Comparison of ENCODE assay signal across 10 mouse cellular contexts in genomic region chr4:142773651-142774151, GRCm38 (mm10).
DNase-seq lines count a peak whose midpoint lies in the region; ATAC-seq and TF ChIP-seq lines count a peak whose summit lies in the region.
"Had no signal": no experiment of that assay in that cellular context is flagged by ENCODE, and none has a peak within 500 bp of the region (broad histone marks: within the 10 kb centered on the region; RNA-seq: fewer than 3 reads in every experiment).

No protein-coding gene starts in this region.

- H3K4me1 ChIP-seq in intestine, postnatal 0 days (replicated peaks; ENCODE audit: control insufficient read depth, insufficient read depth, low read length): peaks cover 7% of the 10 kb centered on the region; the same call in 1 of the 2 replicates
- H3K4me1 ChIP-seq in midbrain, postnatal 0 days (ENCODE audit: insufficient read depth, low read length): peaks cover 20% of the 10 kb centered on the region; the same call in 1 of the 2 replicates
- H3K4me1 ChIP-seq in liver, postnatal 0 days (ENCODE audit: insufficient read depth): no peaks in the 10 kb centered on the region

- H3K27me3 ChIP-seq in intestine, postnatal 0 days (replicated peaks; ENCODE audit: control insufficient read depth, insufficient read depth, low read length): no peaks in the 10 kb centered on the region
- H3K27me3 ChIP-seq in midbrain, postnatal 0 days (ENCODE audit: insufficient read depth, low read length): no peaks in the 10 kb centered on the region
- H3K27me3 ChIP-seq in liver, postnatal 0 days (ENCODE audit: insufficient read depth, low read length): no peaks in the 10 kb centered on the region

- no peak overlapping the region for H3K9ac ChIP-seq in intestine, postnatal 0 days (ENCODE audit: low read depth, low read length)
- no peak overlapping the region for H3K9ac ChIP-seq in midbrain, postnatal 0 days (replicated peaks; ENCODE audit: low read length, poor library complexity, severe bottlenecking)
- no peak overlapping the region for H3K9ac ChIP-seq in liver, postnatal 0 days (replicated peaks)

- WGBS in intestine, postnatal 0 days: 39% methylated on average over 10 of the region's 10 CpGs
- WGBS in midbrain, postnatal 0 days: 23% methylated on average over 10 of the region's 10 CpGs
- 68% methylated on average over 10 of the region's 10 CpGs for WGBS in liver, postnatal 0 days (ENCODE audit: insufficient replicate concordance)

- no peaks in the 10 kb centered on the region for H3K36me3 ChIP-seq in intestine, postnatal 0 days (ENCODE audit: control insufficient read depth, insufficient read depth)
- no peaks in the 10 kb centered on the region for H3K36me3 ChIP-seq in midbrain, postnatal 0 days (ENCODE audit: insufficient read depth, low read length)
- no peaks in the 10 kb centered on the region for H3K36me3 ChIP-seq in liver, postnatal 0 days (replicated peaks; ENCODE audit: insufficient read depth, low read length)

- no peaks in the 10 kb centered on the region for H3K9me3 ChIP-seq in intestine, postnatal 0 days (ENCODE audit: control insufficient read depth)
- no peaks in the 10 kb centered on the region for H3K9me3 ChIP-seq in midbrain, postnatal 0 days (ENCODE audit: low read length)
- no peaks in the 10 kb centered on the region for H3K9me3 ChIP-seq in liver, postnatal 0 days (ENCODE audit: low read length)

- DNase-seq in gastrocnemius, postnatal 10 days: peak; percentile 18
- no peak for DNase-seq in gastrocnemius, postnatal 36 days
- peak; percentile 47 for DNase-seq in embryo, embryonic 11 days
- DNase-seq in midbrain, postnatal 0 days (ENCODE audit: low spot score): peak; percentile 74
- DNase-seq in liver: no peak
- DNase-seq in liver, postnatal 0 days: no peak
- DNase-seq in left cerebral cortex, adult 18-20 months (ENCODE audit: low spot score in 2 of 2): no peak
- DNase-seq: thymus, postnatal 14 days had no signal

- no peak overlapping the region for H3K27ac ChIP-seq in intestine, postnatal 0 days (ENCODE audit: low read depth, low read length)
- H3K27ac ChIP-seq in midbrain, postnatal 0 days (ENCODE audit: low read depth, low read length): peak overlapping the region; percentile 79
- no peak overlapping the region for H3K27ac ChIP-seq in liver, postnatal 0 days (ENCODE audit: low read depth)

- 0 out of 2 replicates have a peak, but pooled peaks have one; percentile 13 for TF ChIP-seq CTCF in intestine, postnatal 0 days (IDR thresholded peaks at IDR 0.05; ENCODE audit: low read depth)
- peak; percentile 35 for TF ChIP-seq CTCF in midbrain, postnatal 0 days (IDR thresholded peaks at IDR 0.05)
- no peak for TF ChIP-seq CTCF in liver, postnatal 0 days (IDR thresholded peaks at IDR 0.05; ENCODE audit: low read depth)

- no peak for ATAC-seq in intestine, postnatal 0 days
- peak; percentile 33; the same call in 1 of the 2 replicates for ATAC-seq in midbrain, postnatal 0 days (ENCODE audit: low FRiP score)
- no peak for ATAC-seq in liver, postnatal 0 days

- intact Hi-C loops in gastrocnemius, postnatal 36 days (cut with DNase I): no loop called here

- TF ChIP-seq EP300 in liver, postnatal 0 days (IDR thresholded peaks at IDR 0.05; ENCODE audit: low read depth): no peak

- no peak overlapping the region for H3K4me3 ChIP-seq in intestine, postnatal 0 days (ENCODE audit: low read depth, low read length)
- H3K4me3 ChIP-seq in midbrain, postnatal 0 days (ENCODE audit: low read depth, low read length): no peak overlapping the region
- no peak overlapping the region for H3K4me3 ChIP-seq in liver, postnatal 0 days (ENCODE audit: low read depth, low read length)
- H3K4me3 ChIP-seq: myocyte had no signal

- no peak overlapping the region for H3K4me2 ChIP-seq in intestine, postnatal 0 days (replicated peaks; ENCODE audit: low read depth)
- no peak overlapping the region for H3K4me2 ChIP-seq in midbrain, postnatal 0 days (ENCODE audit: low read depth, low read length, poor library complexity, severe bottlenecking)
- H3K4me2 ChIP-seq in liver, postnatal 0 days (ENCODE audit: low read depth, low read length): no peak overlapping the region

Comparison
In these comparisons a context has a peak if more than half of its experiments do, and no peak if none do; other contexts are left out.
1. DNase-seq: peak in gastrocnemius, postnatal 10 days (single experiment), embryo, embryonic 11 days (single experiment) and midbrain, postnatal 0 days (single experiment); none in gastrocnemius, postnatal 36 days (0 of 2), liver (single experiment), liver, postnatal 0 days (single experiment) and left cerebral cortex, adult 18-20 months (0 of 2).